Mouse (Mus musculus): ENCODE data around the gene Tap1.

GRCm38 (mm10) chr17:34240916-34241315 is 53.6 kb downstream of the Tap1 start:
- no peak for TF ChIP-seq POLR2A (IDR thresholded peaks at IDR 0.05; ENCODE audit: borderline replicate concordance, extremely low read depth, insufficient read depth, insufficient read length, poor library complexity, severe bottlenecking)
- no peak for TF ChIP-seq CTCF (IDR thresholded peaks at IDR 0.05; ENCODE audit: borderline replicate concordance, extremely low read depth, insufficient read depth, insufficient read length)

Measured in brain, embryonic 14.5 days (tissue).